Mouse (Mus musculus): ENCODE data around the gene Pde6g. TPM values are rescaled to one million over a fixed set of nuclear protein-coding genes. Genes with fewer than 3 reads are reported as not detected.

Pde6g gene
- polyA plus RNA-seq, 1 experiment from 2014 or later = 0.23 TPM

DNA sequence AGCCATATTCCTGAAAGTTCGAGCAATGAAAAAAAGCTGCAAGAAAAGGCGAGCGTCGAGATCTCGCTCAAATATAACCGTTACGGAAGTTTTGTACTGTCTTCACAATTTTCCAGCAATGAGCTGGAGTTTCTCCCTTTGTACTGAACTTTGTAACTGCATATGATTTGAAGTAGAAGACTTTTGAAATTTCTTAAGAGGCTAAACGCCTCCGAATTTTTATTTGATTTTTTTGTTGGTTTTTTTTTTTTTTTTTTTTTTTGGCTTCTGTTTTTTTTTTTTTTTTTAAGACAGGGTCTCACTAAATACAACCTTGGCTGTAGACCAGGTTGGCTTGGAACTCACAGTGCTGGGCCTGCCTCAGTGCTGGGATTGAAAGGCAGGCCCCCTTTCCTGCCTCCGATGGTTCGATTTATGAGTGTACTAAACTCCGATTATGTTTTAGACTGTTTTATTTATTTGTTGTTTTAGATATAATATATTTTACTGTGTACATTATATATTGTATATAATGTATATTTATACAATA, 15.4 kb downstream of the Pde6g start:
- no peaks in the 10 kb centered on the region for H3K27me3 ChIP-seq (ENCODE audit: control insufficient read depth, insufficient read depth, low read length)
- peak overlapping the region; percentile 89 for H3K4me2 ChIP-seq (ENCODE audit: low read length)
- peak overlapping the region; percentile 45 to 78; a peak in 2 of 4 replicates for H3K27ac ChIP-seq (replicated peaks in 1 of 2; ENCODE audit: control insufficient read depth in 1 of 2, insufficient read depth in 1 of 2, low read depth in 2 of 2, low read length in 2 of 2)
- peak overlapping the region; percentile 97 for H3K9ac ChIP-seq (ENCODE audit: low read length)
- H3K4me1 ChIP-seq (ENCODE audit: control insufficient read depth in 2 of 2, insufficient read depth in 2 of 2, low read length in 2 of 2) = peaks cover 0 to 12% of the 10 kb centered on the region in 2 experiments; a peak in 2 of 4 replicates
- 29% methylated on average over 12 of the region's 12 CpGs for WGBS
- H3K4me3 ChIP-seq (ENCODE audit: control insufficient read depth in 1 of 2, insufficient read depth in 1 of 2, low read depth in 1 of 2, low read length in 2 of 2) = peak overlapping the region; percentile 45 to 98
- H3K9me3 ChIP-seq (ENCODE audit: control insufficient read depth, low read length) = no peaks in the 10 kb centered on the region
- ATAC-seq (ENCODE audit: insufficient number of reproducible peaks, insufficient read depth, low FRiP score, low read depth) = no peak
- H3K36me3 ChIP-seq (ENCODE audit: control insufficient read depth, insufficient read depth, low read length) = peaks cover 26% of the 10 kb centered on the region

DNA sequence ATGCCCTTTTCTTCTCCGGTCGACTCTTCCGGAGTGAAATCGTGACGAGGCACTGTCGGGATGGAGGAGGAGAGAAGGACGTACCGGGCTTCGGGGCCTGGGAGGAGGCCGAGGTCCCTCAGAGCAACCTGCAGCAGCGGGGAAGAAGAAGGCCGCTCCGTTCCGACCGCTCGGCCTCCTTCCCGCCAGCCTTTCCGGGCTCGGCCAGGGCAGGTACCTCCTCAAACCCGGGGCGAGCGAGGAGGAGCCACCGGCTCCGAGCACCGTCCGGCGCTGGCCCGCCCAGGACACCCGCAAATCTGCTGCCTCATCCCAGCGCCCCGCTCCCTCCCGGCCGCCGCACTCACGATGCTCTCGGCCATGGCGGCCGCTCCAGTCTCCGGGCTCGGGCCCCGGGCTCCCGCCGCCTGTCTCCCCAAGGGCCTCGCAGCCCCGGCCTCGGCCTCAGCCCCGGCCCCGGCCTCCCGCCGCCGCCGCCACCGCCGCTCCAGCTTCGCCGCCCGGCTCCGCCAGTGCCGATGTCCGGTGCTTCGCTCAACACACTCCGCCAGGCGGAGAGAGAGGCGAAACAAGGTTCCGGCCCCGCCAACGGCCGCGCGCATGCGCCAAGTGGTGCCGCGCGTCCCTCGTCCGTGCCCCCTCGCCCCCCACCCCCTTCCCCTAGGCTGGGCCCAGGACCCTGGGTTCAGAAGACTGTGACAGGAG, 16.0 kb downstream of the Pde6g start, which contains the start of gene Nploc4:
TSS of gene Nploc4 (minus strand) at position 557 of the 705 bp plus-strand sequence.
- peaks cover 0 to 12% of the 10 kb centered on the region in 2 experiments; a peak in 2 of 4 replicates for H3K4me1 ChIP-seq (ENCODE audit: control insufficient read depth in 2 of 2, insufficient read depth in 2 of 2, low read length in 2 of 2)
- peak; percentile 82 for ATAC-seq (ENCODE audit: insufficient number of reproducible peaks, insufficient read depth, low FRiP score, low read depth)

DNA sequence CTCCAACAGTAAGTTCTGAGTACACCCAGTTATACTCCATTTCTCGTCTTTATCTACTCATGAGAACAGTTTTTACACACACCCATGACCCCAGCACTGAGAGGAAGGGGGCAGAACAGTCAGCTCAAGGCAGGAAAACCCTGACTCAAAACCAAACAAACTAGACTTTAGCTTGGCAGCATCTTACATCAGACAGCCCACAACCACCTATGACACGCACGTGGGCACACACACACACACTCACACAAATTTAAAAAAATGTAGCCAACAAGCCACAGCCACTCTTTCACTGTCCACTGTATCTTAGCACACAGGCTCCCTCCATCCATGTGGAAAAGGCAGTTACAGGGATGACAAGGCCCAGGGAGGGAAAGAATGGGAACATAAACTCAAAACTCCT, 26.6 kb downstream of the Pde6g start:
- Histone ChIP-seq H3K9ac (ENCODE audit: low read length) (no peak overlapping the region), H3K9me3 (ENCODE audit: control insufficient read depth, low read length) (no peaks in the 10 kb centered on the region), H3K4me2 (ENCODE audit: low read length) (no peak overlapping the region), H3K4me3 (ENCODE audit: control insufficient read depth in 1 of 2, insufficient read depth in 1 of 2, low read depth in 1 of 2, low read length in 2 of 2) (no peak overlapping the region), H3K36me3 (ENCODE audit: control insufficient read depth, insufficient read depth, low read length) (peaks cover 88% of the 10 kb centered on the region), H3K27me3 (ENCODE audit: control insufficient read depth, insufficient read depth, low read length) (no peaks in the 10 kb centered on the region), H3K27ac (replicated peaks in 1 of 2; ENCODE audit: control insufficient read depth in 1 of 2, insufficient read depth in 1 of 2, low read depth in 2 of 2, low read length in 2 of 2) (no peak overlapping the region), H3K4me1 (ENCODE audit: control insufficient read depth in 2 of 2, insufficient read depth in 2 of 2, low read length in 2 of 2) (peaks cover 2 to 5% of the 10 kb centered on the region in 2 experiments; a peak in 3 of 4 replicates)
- ATAC-seq (ENCODE audit: insufficient number of reproducible peaks, insufficient read depth, low FRiP score, low read depth) = no peak
- 85% methylated on average over 3 of the region's 3 CpGs for WGBS

More for the DNA sequence above, 16.0 kb downstream of the Pde6g start, which contains the start of gene Nploc4:
- peaks cover 32% of the 10 kb centered on the region for H3K36me3 ChIP-seq (ENCODE audit: control insufficient read depth, insufficient read depth, low read length)
- peak within 1 kb of the TSS; percentile 89 for H3K4me2 ChIP-seq (ENCODE audit: low read length)
- H3K27ac ChIP-seq (replicated peaks in 1 of 2; ENCODE audit: control insufficient read depth in 1 of 2, insufficient read depth in 1 of 2, low read depth in 2 of 2, low read length in 2 of 2) = peak within 1 kb of the TSS; percentile 45 to 78
- no peaks in the 10 kb centered on the region for H3K27me3 ChIP-seq (ENCODE audit: control insufficient read depth, insufficient read depth, low read length)
- WGBS = under 1% methylated on average over 63 of the region's 77 CpGs
- peak within 1 kb of the TSS; percentile 97 for H3K9ac ChIP-seq (ENCODE audit: low read length)
- no peaks in the 10 kb centered on the region for H3K9me3 ChIP-seq (ENCODE audit: control insufficient read depth, low read length)
- H3K4me3 ChIP-seq (ENCODE audit: control insufficient read depth in 1 of 2, insufficient read depth in 1 of 2, low read depth in 1 of 2, low read length in 2 of 2) = peak within 1 kb of the TSS; percentile 84 to 98

DNA sequence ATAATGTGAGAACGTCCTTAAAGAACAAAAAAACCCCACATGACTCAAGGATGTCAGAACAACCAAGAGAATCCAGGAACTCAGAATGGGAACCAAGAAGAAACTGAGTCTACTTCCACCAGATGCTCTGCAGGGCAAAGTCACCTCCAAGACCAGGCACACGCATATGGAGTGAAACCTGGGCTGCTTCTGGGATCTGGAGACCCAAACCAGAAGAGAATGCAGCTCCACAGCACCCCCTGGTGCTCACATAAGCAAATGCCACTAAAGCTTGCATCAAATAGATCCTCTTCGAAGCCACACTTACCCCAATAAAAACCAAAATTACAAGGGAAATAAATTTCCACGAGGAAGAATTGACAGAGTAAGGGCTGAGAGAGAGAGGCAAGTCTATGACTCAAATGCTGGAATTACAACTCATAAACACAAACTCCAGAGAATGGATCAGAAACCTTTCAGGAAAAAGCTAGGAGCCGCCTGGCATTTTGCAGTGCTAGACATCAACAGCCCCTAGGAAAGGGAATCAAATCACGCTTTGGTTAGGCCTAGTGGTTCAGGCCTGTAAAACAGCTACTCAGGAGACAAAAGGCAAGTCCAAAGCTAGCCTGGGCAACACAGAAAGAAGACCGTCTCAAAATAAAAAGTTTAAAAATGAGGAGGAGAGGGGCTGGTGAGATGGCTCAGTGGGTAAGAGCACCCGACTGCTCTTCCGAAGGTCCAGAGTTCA, 29.6 kb downstream of the Pde6g start:
- Histone ChIP-seq H3K27me3 (ENCODE audit: control insufficient read depth, insufficient read depth, low read length) (no peaks in the 10 kb centered on the region), H3K4me3 (ENCODE audit: control insufficient read depth in 1 of 2, insufficient read depth in 1 of 2, low read depth in 1 of 2, low read length in 2 of 2) (no peak overlapping the region), H3K27ac (replicated peaks in 1 of 2; ENCODE audit: control insufficient read depth in 1 of 2, insufficient read depth in 1 of 2, low read depth in 2 of 2, low read length in 2 of 2) (peak overlapping the region; percentile 43 to 48; a peak in 2 of 4 replicates), H3K36me3 (ENCODE audit: control insufficient read depth, insufficient read depth, low read length) (peaks cover 90% of the 10 kb centered on the region), H3K4me1 (ENCODE audit: control insufficient read depth in 2 of 2, insufficient read depth in 2 of 2, low read length in 2 of 2) (peaks cover 2 to 5% of the 10 kb centered on the region in 2 experiments; a peak in 3 of 4 replicates), H3K4me2 (ENCODE audit: low read length) (no peak overlapping the region), H3K9me3 (ENCODE audit: control insufficient read depth, low read length) (no peaks in the 10 kb centered on the region), H3K9ac (ENCODE audit: low read length) (no peak overlapping the region)
- WGBS = 66% methylated on average over 9 of the region's 9 CpGs
- no peak for ATAC-seq (ENCODE audit: insufficient number of reproducible peaks, insufficient read depth, low FRiP score, low read depth)

DNA sequence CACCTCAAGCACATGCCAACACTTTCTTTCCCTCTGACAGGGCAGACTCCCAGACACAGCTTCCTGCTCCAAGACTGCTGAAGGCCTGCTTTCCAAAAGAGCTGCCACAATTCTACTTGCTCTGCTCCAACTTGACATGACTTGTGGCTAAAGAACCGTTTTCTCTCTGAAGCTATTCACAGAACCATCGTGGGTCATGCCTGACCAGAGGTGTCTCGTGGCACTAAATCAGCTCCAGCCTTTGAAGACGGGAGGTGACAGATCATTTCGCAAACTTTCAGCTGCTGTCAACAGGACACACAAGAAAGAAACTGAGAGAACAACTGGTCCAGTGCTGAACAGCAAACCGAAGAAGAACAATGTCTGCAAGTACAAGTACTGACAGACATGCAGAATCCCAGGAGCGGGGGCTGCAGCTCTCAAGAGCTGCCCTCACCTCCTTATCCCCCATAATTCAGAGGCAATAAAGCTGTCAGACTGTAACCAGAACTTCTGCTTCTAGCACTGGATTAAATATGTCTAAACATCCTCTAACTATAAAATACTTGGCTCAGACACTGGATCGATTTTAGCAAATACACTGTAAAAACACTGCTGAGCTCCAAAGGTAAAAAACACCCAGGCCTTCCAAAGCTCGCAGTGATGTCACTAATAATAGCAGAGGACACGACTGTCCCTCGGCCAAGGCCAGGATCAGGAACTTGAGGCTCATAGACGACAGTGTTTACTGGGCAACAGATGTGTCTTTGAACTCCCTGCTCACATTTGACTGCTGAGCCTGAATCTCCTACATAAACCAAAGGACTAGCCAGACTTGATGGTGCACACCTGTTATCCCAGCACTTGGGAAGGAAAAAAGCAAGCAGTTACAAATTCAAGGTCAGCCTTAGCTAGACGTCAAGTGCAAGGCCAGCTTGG, 30.4 kb downstream of the Pde6g start:
- no peak for ATAC-seq (ENCODE audit: insufficient number of reproducible peaks, insufficient read depth, low FRiP score, low read depth)
- Histone ChIP-seq H3K4me3 (ENCODE audit: control insufficient read depth in 1 of 2, insufficient read depth in 1 of 2, low read depth in 1 of 2, low read length in 2 of 2) (no peak overlapping the region), H3K4me2 (ENCODE audit: low read length) (no peak overlapping the region), H3K9me3 (ENCODE audit: control insufficient read depth, low read length) (no peaks in the 10 kb centered on the region), H3K36me3 (ENCODE audit: control insufficient read depth, insufficient read depth, low read length) (peaks cover 90% of the 10 kb centered on the region), H3K27ac (replicated peaks in 1 of 2; ENCODE audit: control insufficient read depth in 1 of 2, insufficient read depth in 1 of 2, low read depth in 2 of 2, low read length in 2 of 2) (peak overlapping the region; percentile 43 to 48; a peak in 2 of 4 replicates), H3K4me1 (ENCODE audit: control insufficient read depth in 2 of 2, insufficient read depth in 2 of 2, low read length in 2 of 2) (peaks cover 2 to 5% of the 10 kb centered on the region in 2 experiments; a peak in 3 of 4 replicates), H3K27me3 (ENCODE audit: control insufficient read depth, insufficient read depth, low read length) (no peaks in the 10 kb centered on the region), H3K9ac (ENCODE audit: low read length) (0 out of 2 replicates have a peak overlapping the region, but pooled peaks have one; percentile 8)
- WGBS = 76% methylated on average over 13 of the region's 13 CpGs

DNA sequence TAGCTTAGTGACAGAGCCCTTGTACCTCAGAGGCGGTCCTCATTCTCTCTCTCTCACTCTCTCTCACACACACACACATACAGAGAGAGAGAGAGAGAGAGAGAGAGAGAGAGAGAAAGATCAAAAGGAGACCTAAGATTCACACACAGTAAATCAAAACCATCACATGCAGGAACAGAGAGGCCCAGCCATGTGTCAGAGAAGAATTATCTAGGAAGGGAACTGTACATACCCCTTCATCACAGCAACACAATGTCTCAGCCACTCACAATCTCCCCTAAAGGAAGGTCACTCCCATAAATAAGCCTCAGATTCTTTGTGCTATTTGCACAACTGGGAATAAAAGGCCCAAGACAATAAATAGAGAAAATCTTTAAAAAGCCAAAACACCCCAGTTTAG, 34.7 kb downstream of the Pde6g start:
- H3K27ac ChIP-seq (replicated peaks in 1 of 2; ENCODE audit: control insufficient read depth in 1 of 2, insufficient read depth in 1 of 2, low read depth in 2 of 2, low read length in 2 of 2) = no peak overlapping the region
- WGBS = 67% methylated on average over 1 of the region's 1 CpGs

DNA sequence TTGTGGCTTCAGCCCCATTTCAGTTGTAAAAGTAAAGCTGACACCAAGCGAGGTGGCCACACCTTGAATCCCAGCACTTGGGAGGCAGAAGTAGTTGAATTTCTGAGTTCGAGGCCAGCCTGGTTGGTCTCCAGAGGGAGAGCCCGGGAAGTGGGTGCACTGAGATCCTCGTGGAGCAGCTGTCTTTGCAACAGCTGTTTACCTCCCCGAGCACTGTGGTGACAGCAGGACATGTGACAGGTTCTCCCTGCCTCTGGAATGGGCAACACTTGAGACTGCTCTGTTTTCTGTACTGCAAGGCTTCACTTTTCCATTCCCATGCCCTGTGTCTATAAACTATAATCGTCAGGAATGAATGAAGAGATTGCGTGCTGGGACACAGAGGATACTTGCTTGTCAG, 35.4 kb downstream of the Pde6g start:
- 73% methylated on average over 7 of the region's 7 CpGs for WGBS
- H3K27ac ChIP-seq (replicated peaks in 1 of 2; ENCODE audit: control insufficient read depth in 1 of 2, insufficient read depth in 1 of 2, low read depth in 2 of 2, low read length in 2 of 2) = no peak overlapping the region

More for the DNA sequence above, 34.7 kb downstream of the Pde6g start:
- Histone ChIP-seq H3K9me3 (ENCODE audit: control insufficient read depth, low read length) (no peaks in the 10 kb centered on the region), H3K27me3 (ENCODE audit: control insufficient read depth, insufficient read depth, low read length) (no peaks in the 10 kb centered on the region), H3K36me3 (ENCODE audit: control insufficient read depth, insufficient read depth, low read length) (peaks cover 93% of the 10 kb centered on the region), H3K4me1 (ENCODE audit: control insufficient read depth in 2 of 2, insufficient read depth in 2 of 2, low read length in 2 of 2) (peaks cover 2 to 5% of the 10 kb centered on the region in 2 experiments; a peak in 3 of 4 replicates), H3K9ac (ENCODE audit: low read length) (no peak overlapping the region), H3K4me2 (ENCODE audit: low read length) (no peak overlapping the region), H3K4me3 (ENCODE audit: control insufficient read depth in 1 of 2, insufficient read depth in 1 of 2, low read depth in 1 of 2, low read length in 2 of 2) (no peak overlapping the region)
- ATAC-seq (ENCODE audit: insufficient number of reproducible peaks, insufficient read depth, low FRiP score, low read depth) = no peak

More for the DNA sequence above, 35.4 kb downstream of the Pde6g start:
- ATAC-seq (ENCODE audit: insufficient number of reproducible peaks, insufficient read depth, low FRiP score, low read depth) = no peak
- Histone ChIP-seq H3K4me2 (ENCODE audit: low read length) (no peak overlapping the region), H3K9ac (ENCODE audit: low read length) (no peak overlapping the region), H3K36me3 (ENCODE audit: control insufficient read depth, insufficient read depth, low read length) (peaks cover 96% of the 10 kb centered on the region), H3K27me3 (ENCODE audit: control insufficient read depth, insufficient read depth, low read length) (no peaks in the 10 kb centered on the region), H3K4me3 (ENCODE audit: control insufficient read depth in 1 of 2, insufficient read depth in 1 of 2, low read depth in 1 of 2, low read length in 2 of 2) (no peak overlapping the region), H3K4me1 (ENCODE audit: control insufficient read depth in 2 of 2, insufficient read depth in 2 of 2, low read length in 2 of 2) (peaks cover 0 to 4% of the 10 kb centered on the region in 2 experiments; a peak in 2 of 4 replicates), H3K9me3 (ENCODE audit: control insufficient read depth, low read length) (no peaks in the 10 kb centered on the region)

All from heart, embryonic 14.5 days (tissue).